Mouse (Mus musculus) liver, postnatal 0 days (tissue): ENCODE data around the gene Tbc1d16. TPM values are rescaled to one million over a fixed set of nuclear protein-coding genes. Genes with fewer than 3 reads are reported as not detected.
A peak's percentile ranks its signal among the peaks of the same experiment; 100 is the strongest.

Source experiments
- ATAC-seq: fragments of 200-750 bp; cut with Nextera tagmentation; 2 replicates; pipeline ENCODE4 v1.8.0; 2017; ENCODE audit warnings: mild to moderate bottlenecking, moderate library complexity
- DNase-seq: peaks from one replicate; pipeline ENCODE4 v3.0.0-alpha.2; 2016
- H3K27ac ChIP-seq: fragments of 300-500 bp; sonication (generic); 2 replicates; pipeline ENCODE4 v1.5.1; 2014; ENCODE audit warnings: antibody characterized with exemption, moderate library complexity, mild to moderate bottlenecking, low read depth
- H3K27me3 ChIP-seq: fragments of 300-500 bp; sonication (generic); 2 replicates; pipeline ENCODE4 v1.6.1; 2014; ENCODE audit warnings: low read length, control low read depth, mixed read lengths; ENCODE audit not compliant: insufficient read depth
- H3K36me3 ChIP-seq: fragments of 300-500 bp; sonication (generic); replicated peaks from 2 replicates; pipeline ENCODE4 v1.6.1; 2014; ENCODE audit warnings: mild to moderate bottlenecking, control low read depth, low read length, moderate library complexity, mixed read lengths; ENCODE audit not compliant: insufficient read depth
- H3K4me1 ChIP-seq: fragments of 300-500 bp; sonication (generic); 2 replicates; pipeline ENCODE4 v1.6.1; 2014; ENCODE audit warnings: antibody characterized with exemption, mild to moderate bottlenecking, control low read depth; ENCODE audit not compliant: insufficient read depth
- H3K4me2 ChIP-seq: fragments of 300-500 bp; sonication (generic); 2 replicates; pipeline ENCODE4 v1.6.1; 2014; ENCODE audit warnings: low read depth, mild to moderate bottlenecking, low read length, moderate library complexity, mixed read lengths
- H3K4me3 ChIP-seq: fragments of 300-500 bp; sonication (generic); 2 replicates; pipeline ENCODE4 v1.5.1; 2014; ENCODE audit warnings: low read depth, low read length
- H3K9ac ChIP-seq: fragments of 300-500 bp; sonication (generic); replicated peaks from 2 replicates; pipeline ENCODE4 v1.6.1; 2014; ENCODE audit warnings: mild to moderate bottlenecking, moderate library complexity
- H3K9me3 ChIP-seq: fragments of 300-500 bp; sonication (generic); 2 replicates; pipeline ENCODE4 v1.6.1; 2016; ENCODE audit warnings: mild to moderate bottlenecking, control low read depth, low read length, mixed read lengths
- CTCF ChIP-seq: sonication (generic); IDR thresholded peaks from 2 replicates; pipeline ENCODE4 v1.5.1; 2016; ENCODE audit warnings: antibody characterized with exemption, low read depth
- EP300 ChIP-seq: IDR thresholded peaks from 2 replicates; pipeline ENCODE4 v1.6.1; 2016; ENCODE audit warnings: antibody characterized with exemption, low read depth, mild to moderate bottlenecking
- whole genome bisulfite sequencing: fragments of 180-500 bp; shearing (Covaris S2); extraction: QIAGEN DNeasy Blood & Tissue Kit; methylation state at CpG from one replicate; pipeline ENCODE4 v1.1.7; 2014; ENCODE audit not compliant: insufficient replicate concordance; 5-methylcytosine and 5-hydroxymethylcytosine counted together
- polyA plus RNA-seq: library from polyadenylated mRNA; unstranded; fragments of >200 nt; fragmentation: Nextera tagmentation; extraction: Ambion mirVana; gene quantifications from 2 replicates; pipeline ENCODE4 v1.2.1, GENCODE M21; 2015

The Tbc1d16 gene
- polyA plus RNA-seq, 1 experiment from 2014 or later, result 1.5 TPM

- TF ChIP-seq EP300, result no peak
- no peak for TF ChIP-seq CTCF
- Histone ChIP-seq H3K9me3 (no peaks in the 10 kb centered on the region), H3K9ac (no peak overlapping the region), H3K4me3 (no peak overlapping the region), H3K27me3 (no peaks in the 10 kb centered on the region), H3K4me2 (no peak overlapping the region), H3K36me3 (peaks cover 8% of the 10 kb centered on the region), H3K27ac (no peak overlapping the region), H3K4me1 (no peaks in the 10 kb centered on the region)
- no peak for ATAC-seq
- DNase-seq, result no peak
- WGBS, result 87% methylated on average over 10 of the region's 10 CpGs
Measured at GRCm38 (mm10) chr11:119151073-119151607, 77.2 kb downstream of the Tbc1d16 start.

GRCm38 (mm10) chr11:119150442-119150841 lies 77.9 kb downstream of the Tbc1d16 start:
- no peaks in the 10 kb centered on the region for H3K9me3 ChIP-seq
- no peak for DNase-seq
- peaks cover 8% of the 10 kb centered on the region for H3K36me3 ChIP-seq
- no peaks in the 10 kb centered on the region for H3K4me1 ChIP-seq
- no peak overlapping the region for H3K4me3 ChIP-seq
- no peaks in the 10 kb centered on the region for H3K27me3 ChIP-seq
- ATAC-seq, result peak; percentile 29; the same call in 1 of the 2 replicates
- no peak overlapping the region for H3K4me2 ChIP-seq
- 70% methylated on average over 10 of the region's 10 CpGs for WGBS
- H3K9ac ChIP-seq, result no peak overlapping the region
- no peak overlapping the region for H3K27ac ChIP-seq
- TF ChIP-seq CTCF, result no peak
- no peak for TF ChIP-seq EP300

- Histone ChIP-seq H3K36me3 (peaks cover 8% of the 10 kb centered on the region), H3K9ac (no peak overlapping the region), H3K4me1 (peaks cover 9% of the 10 kb centered on the region; the same call in 1 of the 2 replicates), H3K9me3 (no peaks in the 10 kb centered on the region), H3K4me2 (no peak overlapping the region), H3K27me3 (no peaks in the 10 kb centered on the region), H3K4me3 (no peak overlapping the region), H3K27ac (no peak overlapping the region)
- no peak for DNase-seq
- TF ChIP-seq EP300 (no peak), CTCF (no peak)
- WGBS, result 89% methylated on average over 13 of the region's 13 CpGs
- ATAC-seq, result no peak
Measured at GRCm38 (mm10) chr11:119148829-119149228, 79.5 kb downstream of the Tbc1d16 start.

GRCm38 (mm10) chr11:119147153-119147552 lies 81.1 kb downstream of the Tbc1d16 start:
- TF ChIP-seq EP300 (no peak), CTCF (no peak)
- WGBS, result 78% methylated on average over 8 of the region's 8 CpGs
- H3K4me1 ChIP-seq, result peaks cover 9% of the 10 kb centered on the region; the same call in 1 of the 2 replicates
- H3K36me3 ChIP-seq, result no peaks in the 10 kb centered on the region
- H3K4me3 ChIP-seq, result no peak overlapping the region
- no peak overlapping the region for H3K9ac ChIP-seq
- DNase-seq, result no peak
- no peak for ATAC-seq
- no peaks in the 10 kb centered on the region for H3K9me3 ChIP-seq
- H3K27me3 ChIP-seq, result no peaks in the 10 kb centered on the region
- H3K4me2 ChIP-seq, result no peak overlapping the region
- H3K27ac ChIP-seq, result no peak overlapping the region

- no peak for TF ChIP-seq EP300
- TF ChIP-seq CTCF, result no peak
- H3K27ac ChIP-seq, result no peak overlapping the region
- DNase-seq, result peak; percentile 46
- no peaks in the 10 kb centered on the region for H3K36me3 ChIP-seq
- 47% methylated on average over 12 of the region's 12 CpGs for WGBS
- no peak overlapping the region for H3K4me3 ChIP-seq
- ATAC-seq, result peak; percentile 20; the same call in 1 of the 2 replicates
- no peaks in the 10 kb centered on the region for H3K9me3 ChIP-seq
- no peak overlapping the region for H3K4me2 ChIP-seq
- H3K27me3 ChIP-seq, result no peaks in the 10 kb centered on the region
- no peak overlapping the region for H3K9ac ChIP-seq
- H3K4me1 ChIP-seq, result peaks cover 9% of the 10 kb centered on the region; the same call in 1 of the 2 replicates
Measured at GRCm38 (mm10) chr11:119146140-119146539, 82.2 kb downstream of the Tbc1d16 start.

GRCm38 (mm10) chr11:119144801-119145475 lies 83.4 kb downstream of the Tbc1d16 start:
- H3K9ac ChIP-seq, result no peak overlapping the region
- ATAC-seq (no peak), DNase-seq (no peak)
- no peak overlapping the region for H3K4me2 ChIP-seq
- no peaks in the 10 kb centered on the region for H3K9me3 ChIP-seq
- H3K27me3 ChIP-seq, result no peaks in the 10 kb centered on the region
- H3K4me3 ChIP-seq, result no peak overlapping the region
- TF ChIP-seq CTCF (no peak), EP300 (no peak)
- no peaks in the 10 kb centered on the region for H3K36me3 ChIP-seq
- 82% methylated on average over 16 of the region's 16 CpGs for WGBS
- H3K27ac ChIP-seq, result no peak overlapping the region
- peaks cover 9% of the 10 kb centered on the region; the same call in 1 of the 2 replicates for H3K4me1 ChIP-seq
